Mouse (Mus musculus) liver, postnatal 0 days (tissue): Measurements from ENCODE around the gene Edil3.

Experiments used
- CTCF ChIP-seq: sonication (generic); IDR thresholded peaks from 2 replicates; pipeline ENCODE4 v1.5.1; 2016; ENCODE audit warnings: antibody characterized with exemption, low read depth
- EP300 ChIP-seq: IDR thresholded peaks from 2 replicates; pipeline ENCODE4 v1.6.1; 2016; ENCODE audit warnings: antibody characterized with exemption, low read depth, mild to moderate bottlenecking

DNA sequence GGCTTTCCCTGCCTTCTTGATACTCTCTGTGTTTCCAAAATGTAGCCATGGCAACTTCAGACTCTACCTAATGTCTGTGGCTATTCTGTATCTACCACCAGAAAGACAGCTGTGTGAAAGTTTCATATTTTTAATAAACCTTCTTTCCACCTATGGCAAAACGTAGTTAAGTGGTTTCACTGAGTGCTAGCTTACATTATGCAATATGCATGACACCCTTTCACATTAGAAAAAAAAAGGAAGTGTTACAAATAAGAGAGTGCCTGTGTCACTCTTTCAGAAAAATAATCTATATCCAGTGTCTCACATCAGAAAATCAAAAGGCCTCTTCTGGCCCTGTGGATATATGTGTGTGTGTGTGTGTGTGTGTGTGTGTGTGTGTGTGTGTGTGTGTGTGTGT is 346.7 kb downstream of the Edil3 start:
- TF ChIP-seq CTCF, result no peak
- no peak for TF ChIP-seq EP300
